Mouse (Mus musculus) limb, embryonic 14.5 days (tissue): ENCODE measurements around the gene Syt8. TPM values are rescaled to one million over a fixed set of nuclear protein-coding genes. Genes with fewer than 3 reads are reported as not detected.

Source experiments
- ATAC-seq: fragments of 200-750 bp; cut with Nextera tagmentation; 2 replicates; pipeline ENCODE4 v1.8.0; 2017; ENCODE audit warnings: low read depth, moderate number of reproducible peaks, moderate TSS enrichment; ENCODE audit not compliant: low FRiP score
- DNase-seq: peaks from one replicate; pipeline ENCODE4 v3.0.0-alpha.2; 2015; ENCODE audit warnings: low spot score
- H3K27ac ChIP-seq: fragments of 300-500 bp; sonication (generic); replicated peaks from 2 replicates; pipeline ENCODE4 v1.5.1; 2014; ENCODE audit warnings: low read depth, mild to moderate bottlenecking, low read length, moderate library complexity, mixed read lengths
- H3K27me3 ChIP-seq: fragments of 300-500 bp; sonication (generic); 2 replicates; pipeline ENCODE4 v1.6.1; 2014; ENCODE audit warnings: low read length, mixed read lengths; ENCODE audit not compliant: control insufficient read depth, insufficient read depth
- H3K36me3 ChIP-seq: fragments of 300-500 bp; sonication (generic); 2 replicates; pipeline ENCODE4 v1.6.1; 2014; ENCODE audit warnings: mild to moderate bottlenecking, low read length, moderate library complexity, mixed read lengths; ENCODE audit not compliant: control insufficient read depth, insufficient read depth
- H3K4me1 ChIP-seq: fragments of 300-500 bp; sonication (generic); 2 replicates; pipeline ENCODE4 v1.6.1; 2014; ENCODE audit warnings: antibody characterized with exemption, low read length, mixed read lengths; ENCODE audit not compliant: control insufficient read depth, insufficient read depth
- H3K4me2 ChIP-seq: fragments of 300-500 bp; sonication (generic); replicated peaks from 2 replicates; pipeline ENCODE4 v1.6.1; 2014; ENCODE audit warnings: low read depth, mild to moderate bottlenecking, low read length, moderate library complexity; ENCODE audit not compliant: severe bottlenecking
- H3K4me3 ChIP-seq: fragments of 300-500 bp; sonication (generic); replicated peaks from 2 replicates; pipeline ENCODE4 v1.5.1; 2014; ENCODE audit warnings: low read length
- H3K9ac ChIP-seq: fragments of 300-500 bp; sonication (generic); 2 replicates; pipeline ENCODE4 v1.6.1; 2014; ENCODE audit warnings: mild to moderate bottlenecking, low read depth, low read length, moderate library complexity; ENCODE audit not compliant: severe bottlenecking
- H3K9me3 ChIP-seq: fragments of 300-500 bp; sonication (generic); 2 replicates; pipeline ENCODE4 v1.6.1; 2016; ENCODE audit warnings: low read length; ENCODE audit not compliant: control insufficient read depth
- POLR2A ChIP-seq: fragments of 200-500 bp; IDR thresholded peaks from 2 replicates; pipeline ENCODE4 v1.8.0; 2012; ENCODE audit warnings: inconsistent platforms, mild to moderate bottlenecking, moderate library complexity, borderline replicate concordance; ENCODE audit not compliant: insufficient read depth, insufficient read length; ENCODE audit errors: extremely low read depth
- WGBS: fragments of 180-500 bp; shearing (Covaris S2); extraction: QIAGEN DNeasy Blood & Tissue Kit; methylation state at CpG from one replicate; pipeline ENCODE4 v1.1.7; 2014; 5-methylcytosine and 5-hydroxymethylcytosine counted together
- polyA plus RNA-seq, 2 experiments: library from polyadenylated mRNA; depleted of rRNA in 1 of 2; stranded (reverse) in 1 of 2; unstranded in 1 of 2; fragments of >200 nt; fragmentation: Nextera tagmentation in 1 of 2; extraction: Ambion mirVana in 1 of 2; gene quantifications; 2 replicates each; pipeline versions ENCODE4 v1.2.1 to v1.2.3; 2012 to 2014

The Syt8 gene
- polyA plus RNA-seq, 2 experiments: 2.0 to 7.3 TPM

GRCm38 (mm10) chr7:142388740-142389139 is 45.9 kb upstream of the Syt8 start:
- no peaks in the 10 kb centered on the region for H3K9me3 ChIP-seq
- no peak overlapping the region for H3K9ac ChIP-seq
- ATAC-seq (no peak), DNase-seq (no peak)
- WGBS: 94% methylated on average over 2 of the region's 2 CpGs
- H3K4me1 ChIP-seq: peaks cover 17% of the 10 kb centered on the region
- H3K4me2 ChIP-seq: no peak overlapping the region
- H3K27ac ChIP-seq: no peak overlapping the region
- no peak for TF ChIP-seq POLR2A
- peaks cover 16% of the 10 kb centered on the region for H3K36me3 ChIP-seq
- H3K27me3 ChIP-seq: no peaks in the 10 kb centered on the region
- H3K4me3 ChIP-seq: no peak overlapping the region

- Histone ChIP-seq H3K27me3 (no peaks in the 10 kb centered on the region), H3K27ac (no peak overlapping the region), H3K9ac (no peak overlapping the region), H3K36me3 (peaks cover 2% of the 10 kb centered on the region; the same call in 1 of the 2 replicates), H3K9me3 (no peaks in the 10 kb centered on the region), H3K4me3 (no peak overlapping the region), H3K4me1 (peaks cover 17% of the 10 kb centered on the region), H3K4me2 (no peak overlapping the region)
- DNase-seq (no peak), ATAC-seq (no peak)
- WGBS: 81% methylated on average over 3 of the region's 3 CpGs
- TF ChIP-seq POLR2A: no peak
Measured at GRCm38 (mm10) chr7:142389961-142390650, 44.5 kb upstream of the Syt8 start.

- H3K4me2 ChIP-seq: no peak overlapping the region
- H3K9me3 ChIP-seq: no peaks in the 10 kb centered on the region
- H3K4me3 ChIP-seq: no peak overlapping the region
- 77% methylated on average over 3 of the region's 3 CpGs for WGBS
- TF ChIP-seq POLR2A: no peak
- H3K27ac ChIP-seq: no peak overlapping the region
- DNase-seq (no peak), ATAC-seq (no peak)
- H3K4me1 ChIP-seq: peaks cover 15% of the 10 kb centered on the region
- no peak overlapping the region for H3K9ac ChIP-seq
- no peaks in the 10 kb centered on the region for H3K27me3 ChIP-seq
- no peaks in the 10 kb centered on the region for H3K36me3 ChIP-seq
Measured at GRCm38 (mm10) chr7:142391108-142391507, 43.5 kb upstream of the Syt8 start.

GRCm38 (mm10) chr7:142391609-142392008 is 43.0 kb upstream of the Syt8 start:
- no peak overlapping the region for H3K4me3 ChIP-seq
- H3K4me1 ChIP-seq: peaks cover 10% of the 10 kb centered on the region
- no peak for DNase-seq
- no peak overlapping the region for H3K9ac ChIP-seq
- 65% methylated on average over 4 of the region's 4 CpGs for WGBS
- ATAC-seq: no peak
- H3K27ac ChIP-seq: no peak overlapping the region
- H3K36me3 ChIP-seq: no peaks in the 10 kb centered on the region
- H3K27me3 ChIP-seq: no peaks in the 10 kb centered on the region
- H3K9me3 ChIP-seq: no peaks in the 10 kb centered on the region
- no peak overlapping the region for H3K4me2 ChIP-seq
- no peak for TF ChIP-seq POLR2A

- WGBS: 24% methylated on average over 4 of the region's 4 CpGs
- DNase-seq (no peak), ATAC-seq (no peak)
- H3K4me1 ChIP-seq: peaks cover 2% of the 10 kb centered on the region; the same call in 1 of the 2 replicates
- H3K27ac ChIP-seq: no peak overlapping the region
- TF ChIP-seq POLR2A: no peak
- no peaks in the 10 kb centered on the region for H3K27me3 ChIP-seq
- no peaks in the 10 kb centered on the region for H3K36me3 ChIP-seq
- H3K9me3 ChIP-seq: no peaks in the 10 kb centered on the region
- no peak overlapping the region for H3K4me3 ChIP-seq
- no peak overlapping the region for H3K4me2 ChIP-seq
- no peak overlapping the region for H3K9ac ChIP-seq
Measured at GRCm38 (mm10) chr7:142393191-142393590, 41.5 kb upstream of the Syt8 start.
